Comparison of ENCODE assay signal across 23 mouse cellular contexts in genomic region chrX:49770828-49771227, GRCm38 (mm10). TPM values are rescaled to one million over a fixed set of nuclear protein-coding genes. Genes with fewer than 3 reads are reported as not detected.
A peak's percentile ranks its signal among the peaks of the same experiment; 100 is the strongest.
DNase-seq lines count a peak whose midpoint lies in the region; ATAC-seq and TF ChIP-seq lines count a peak whose summit lies in the region.
"Had no signal": no experiment of that assay in that cellular context is flagged by ENCODE, and none has a peak within 500 bp of the region (broad histone marks: within the 10 kb centered on the region; RNA-seq: fewer than 3 reads in every experiment).

No protein-coding gene starts in this region.

- no peak overlapping the region for H3K9ac ChIP-seq in forebrain, embryonic 13.5 days
- H3K9ac ChIP-seq: embryonic facial prominence, embryonic 13.5 days; heart, embryonic 13.5 days; hindbrain, embryonic 12.5 days; liver, embryonic 13.5 days had no signal

- TF ChIP-seq CTCF in kidney, adult 2 months (conservative IDR thresholded peaks at IDR 0.05; ENCODE audit: insufficient read depth, insufficient read length, low read depth, low read length): peak; percentile 25; the same call in 1 of the 2 replicates

- TF ChIP-seq POLR2A in kidney, adult 2 months (IDR thresholded peaks at IDR 0.05; ENCODE audit: low read depth, low read length): no peak

- DNase-seq in adrenal gland, adult (ENCODE audit: inconsistent age in 2 of 2, low spot score in 1 of 2): peak; percentile 7 to 46
- DNase-seq in adrenal gland, adult 18-20 months (ENCODE audit: low spot score in 2 of 2): no peak
- DNase-seq in kidney, adult 2 months: no peak
- DNase-seq in kidney, postnatal 14 days: no peak
- DNase-seq in thymus, postnatal 25 days: peak; percentile 0
- no peak for DNase-seq in thymus, postnatal 0 days (ENCODE audit: low spot score)
- DNase-seq in right cerebral cortex, postnatal 10 days (ENCODE audit: low spot score in 2 of 2): no peak
- DNase-seq: cerebellum, adult 11-12 months; liver, embryonic 13.5 days; right cerebral cortex, postnatal 4 days; thymus, postnatal 14 days had no signal

- no peaks in the 10 kb centered on the region for H3K9me3 ChIP-seq in forebrain, embryonic 13.5 days (replicated peaks)
- H3K9me3 ChIP-seq: embryonic facial prominence, embryonic 13.5 days; heart, embryonic 13.5 days; hindbrain, embryonic 12.5 days; liver, embryonic 13.5 days had no signal

- WGBS in kidney, adult 2 months: 16% methylated on average over 2 of the region's 2 CpGs
- WGBS in forebrain, embryonic 13.5 days: 46% methylated on average over 2 of the region's 2 CpGs

- no peak for ATAC-seq in forebrain, embryonic 13.5 days
- ATAC-seq: midbrain, embryonic 16.5 days had no signal

- H3K27me3 ChIP-seq in kidney, adult 2 months (replicated peaks; ENCODE audit: control insufficient read depth, insufficient read depth, low read length): no peaks in the 10 kb centered on the region
- H3K27me3 ChIP-seq in forebrain, embryonic 13.5 days: no peaks in the 10 kb centered on the region
- H3K27me3 ChIP-seq: embryonic facial prominence, embryonic 13.5 days; heart, embryonic 13.5 days; hindbrain, embryonic 12.5 days; liver, embryonic 13.5 days had no signal

- no peak overlapping the region for H3K4me3 ChIP-seq in kidney, adult 2 months (ENCODE audit: insufficient read depth, low read depth, low read length)
- H3K4me3 ChIP-seq in forebrain, embryonic 13.5 days: no peak overlapping the region
- H3K4me3 ChIP-seq: embryonic facial prominence, embryonic 13.5 days; heart, embryonic 13.5 days; hindbrain, embryonic 12.5 days; liver, embryonic 13.5 days had no signal

- no peak overlapping the region for H3K27ac ChIP-seq in kidney, adult 2 months (ENCODE audit: insufficient read depth, low read depth, low read length)
- H3K27ac ChIP-seq in forebrain, embryonic 13.5 days: no peak overlapping the region
- H3K27ac ChIP-seq: embryonic facial prominence, embryonic 13.5 days; heart, embryonic 13.5 days; hindbrain, embryonic 12.5 days; liver, embryonic 13.5 days had no signal

- no peaks in the 10 kb centered on the region for H3K4me1 ChIP-seq in kidney, adult 2 months (ENCODE audit: control insufficient read depth, insufficient read depth, low read length)
- H3K4me1 ChIP-seq in forebrain, embryonic 13.5 days: no peaks in the 10 kb centered on the region
- H3K4me1 ChIP-seq: embryonic facial prominence, embryonic 13.5 days; heart, embryonic 13.5 days; hindbrain, embryonic 12.5 days; liver, embryonic 13.5 days had no signal

- H3K4me2 ChIP-seq in forebrain, embryonic 13.5 days: no peak overlapping the region
- H3K4me2 ChIP-seq: embryonic facial prominence, embryonic 13.5 days; heart, embryonic 13.5 days; hindbrain, embryonic 12.5 days; liver, embryonic 13.5 days had no signal

- H3K36me3 ChIP-seq in kidney, adult 2 months (ENCODE audit: control insufficient read depth, insufficient read depth, low read length): no peaks in the 10 kb centered on the region
- H3K36me3 ChIP-seq in forebrain, embryonic 13.5 days (ENCODE audit: poor library complexity, severe bottlenecking): no peaks in the 10 kb centered on the region
- H3K36me3 ChIP-seq: embryonic facial prominence, embryonic 13.5 days; heart, embryonic 13.5 days; hindbrain, embryonic 12.5 days; liver, embryonic 13.5 days had no signal

RNA-seq across cellular contexts. Expression of gene Igsf1, which starts 26.7 kb away (rescaled TPM):
- total RNA-seq in adrenal gland, adult 18-20 months (2021): 1 to 10 TPM in 1 of 2 experiments, under 1 TPM in 1; 0.99 to 1.9 TPM
- 0.11 TPM in 1 of 2 replicates, not detected in the other for polyA plus RNA-seq in kidney, adult 2 months (2012; rRNA removed)
- 0.14 and 0.35 TPM in 2 replicates for polyA plus RNA-seq in thymus, postnatal 0 days (2015; fragmentation: Nextera tagmentation; extraction: Ambion mirVana)
- 2.6 and 3.1 TPM in 2 replicates for polyA plus RNA-seq in forebrain, embryonic 13.5 days (2015; fragmentation: Nextera tagmentation; extraction: Ambion mirVana)
- total RNA-seq: common myeloid progenitor, adult 5-6 weeks; megakaryocyte progenitor cell, adult 5-6 weeks had no signal

RNA-seq across cellular contexts. Expression of gene Olfr1321, which starts 36.0 kb away (rescaled TPM):
- total RNA-seq in adrenal gland, adult 18-20 months (2021): not detected
- not detected in 2 replicates for polyA plus RNA-seq in kidney, adult 2 months (2012; rRNA removed)
- not detected in 2 replicates for polyA plus RNA-seq in thymus, postnatal 0 days (2015; fragmentation: Nextera tagmentation; extraction: Ambion mirVana)
- not detected in 2 replicates for polyA plus RNA-seq in forebrain, embryonic 13.5 days (2015; fragmentation: Nextera tagmentation; extraction: Ambion mirVana)
- total RNA-seq: common myeloid progenitor, adult 5-6 weeks; layer of hippocampus, adult 8-10 months; left cerebral cortex, postnatal 14 days; megakaryocyte progenitor cell, adult 5-6 weeks had no signal
- polyA plus RNA-seq: embryonic facial prominence, embryonic 13.5 days; forebrain, embryonic 11.5 days; heart, embryonic 13.5 days; hindbrain, embryonic 12.5 days; liver, embryonic 13.5 days; midbrain, embryonic 16.5 days; neural tube, embryonic 11.5 days; stomach, embryonic 14.5 days had no signal

Comparison
In these comparisons a context has a peak if more than half of its experiments do, and no peak if none do; other contexts are left out.
1. DNase-seq: peak in adrenal gland, adult (2 of 2) and thymus, postnatal 25 days (single experiment); none in adrenal gland, adult 18-20 months (0 of 2), kidney, adult 2 months (single experiment), kidney, postnatal 14 days (single experiment), thymus, postnatal 0 days (single experiment) and right cerebral cortex, postnatal 10 days (0 of 2).